Mouse (Mus musculus): ENCODE data around the gene Tbc1d30.

Gene Tbc1d30

GRCm38 (mm10) chr10:121374693-121375620, 23.9 kb upstream of the Tbc1d30 start:
- peak; percentile 91 for DNase-seq (ENCODE audit: low read depth, low spot score)
- H3K36me3 ChIP-seq (ENCODE audit: control insufficient read depth, insufficient read depth, low read length, poor library complexity, severe bottlenecking), result peaks cover 19% of the 10 kb centered on the region
- no peaks in the 10 kb centered on the region for H3K27me3 ChIP-seq (ENCODE audit: control insufficient read depth, insufficient read depth, low read length, poor library complexity, severe bottlenecking)

- no peaks in the 10 kb centered on the region for H3K27me3 ChIP-seq (ENCODE audit: control insufficient read depth, insufficient read depth, low read length, poor library complexity, severe bottlenecking)
Measured at GRCm38 (mm10) chr10:121374013-121374412, 22.9 kb upstream of the Tbc1d30 start.

GRCm38 (mm10) chr10:121370777-121371176, 19.7 kb upstream of the Tbc1d30 start:
- DNase-seq (ENCODE audit: low read depth, low spot score), result peak; percentile 44
- peaks cover 5% of the 10 kb centered on the region for H3K36me3 ChIP-seq (ENCODE audit: control insufficient read depth, insufficient read depth, low read length, poor library complexity, severe bottlenecking)
- no peaks in the 10 kb centered on the region for H3K27me3 ChIP-seq (ENCODE audit: control insufficient read depth, insufficient read depth, low read length, poor library complexity, severe bottlenecking)

More at GRCm38 (mm10) chr10:121374013-121374412, 22.9 kb upstream of the Tbc1d30 start:
- H3K36me3 ChIP-seq (ENCODE audit: control insufficient read depth, insufficient read depth, low read length, poor library complexity, severe bottlenecking), result peaks cover 16% of the 10 kb centered on the region
- peak; percentile 21 for DNase-seq (ENCODE audit: low read depth, low spot score)

- DNase-seq (ENCODE audit: low read depth, low spot score), result peak; percentile 20
- Histone ChIP-seq H3K36me3 (ENCODE audit: control insufficient read depth, insufficient read depth, low read length, poor library complexity, severe bottlenecking) (peaks cover 5% of the 10 kb centered on the region), H3K27me3 (ENCODE audit: control insufficient read depth, insufficient read depth, low read length, poor library complexity, severe bottlenecking) (no peaks in the 10 kb centered on the region)
Measured at GRCm38 (mm10) chr10:121368783-121369465, 17.8 kb upstream of the Tbc1d30 start.

- H3K27me3 ChIP-seq (ENCODE audit: control insufficient read depth, insufficient read depth, low read length, poor library complexity, severe bottlenecking), result no peaks in the 10 kb centered on the region
- peaks cover 5% of the 10 kb centered on the region for H3K36me3 ChIP-seq (ENCODE audit: control insufficient read depth, insufficient read depth, low read length, poor library complexity, severe bottlenecking)
Measured at GRCm38 (mm10) chr10:121367780-121368179, 16.7 kb upstream of the Tbc1d30 start.

GRCm38 (mm10) chr10:121367271-121367670, 16.2 kb upstream of the Tbc1d30 start:
- Histone ChIP-seq H3K27me3 (ENCODE audit: control insufficient read depth, insufficient read depth, low read length, poor library complexity, severe bottlenecking) (no peaks in the 10 kb centered on the region), H3K36me3 (ENCODE audit: control insufficient read depth, insufficient read depth, low read length, poor library complexity, severe bottlenecking) (peaks cover 5% of the 10 kb centered on the region)
- DNase-seq (ENCODE audit: low read depth, low spot score), result no peak

More at GRCm38 (mm10) chr10:121367780-121368179, 16.7 kb upstream of the Tbc1d30 start:
- DNase-seq (ENCODE audit: low read depth, low spot score), result no peak

- H3K27me3 ChIP-seq (ENCODE audit: control insufficient read depth, insufficient read depth, low read length, poor library complexity, severe bottlenecking), result no peaks in the 10 kb centered on the region
- peak; percentile 71 for DNase-seq (ENCODE audit: low read depth, low spot score)
- H3K36me3 ChIP-seq (ENCODE audit: control insufficient read depth, insufficient read depth, low read length, poor library complexity, severe bottlenecking), result peaks cover 3% of the 10 kb centered on the region
Measured at GRCm38 (mm10) chr10:121365781-121366272, 14.7 kb upstream of the Tbc1d30 start.

GRCm38 (mm10) chr10:121364801-121365564, 13.9 kb upstream of the Tbc1d30 start, which contains the start of gene Gns:
Gene Gns, plus strand, starts transcription at chr10:121365090.
- Histone ChIP-seq H3K36me3 (ENCODE audit: control insufficient read depth, insufficient read depth, low read length, poor library complexity, severe bottlenecking) (no peaks in the 10 kb centered on the region; the same call in 1 of the 2 replicates), H3K27me3 (ENCODE audit: control insufficient read depth, insufficient read depth, low read length, poor library complexity, severe bottlenecking) (no peaks in the 10 kb centered on the region)
- DNase-seq (ENCODE audit: low read depth, low spot score), result peak; percentile 89

GRCm38 (mm10) chr10:121364306-121364705, 13.2 kb upstream of the Tbc1d30 start:
- H3K36me3 ChIP-seq (ENCODE audit: control insufficient read depth, insufficient read depth, low read length, poor library complexity, severe bottlenecking), result no peaks in the 10 kb centered on the region; the same call in 1 of the 2 replicates
- DNase-seq (ENCODE audit: low read depth, low spot score), result no peak
- H3K27me3 ChIP-seq (ENCODE audit: control insufficient read depth, insufficient read depth, low read length, poor library complexity, severe bottlenecking), result no peaks in the 10 kb centered on the region

- Histone ChIP-seq H3K36me3 (ENCODE audit: control insufficient read depth, insufficient read depth, low read length, poor library complexity, severe bottlenecking) (no peaks in the 10 kb centered on the region; the same call in 1 of the 2 replicates), H3K27me3 (ENCODE audit: control insufficient read depth, insufficient read depth, low read length, poor library complexity, severe bottlenecking) (no peaks in the 10 kb centered on the region)
- no peak for DNase-seq (ENCODE audit: low read depth, low spot score)
Measured at GRCm38 (mm10) chr10:121363201-121363600, 12.1 kb upstream of the Tbc1d30 start.

GRCm38 (mm10) chr10:121360358-121360757, 9.3 kb upstream of the Tbc1d30 start:
- Histone ChIP-seq H3K27me3 (ENCODE audit: control insufficient read depth, insufficient read depth, low read length, poor library complexity, severe bottlenecking) (no peaks in the 10 kb centered on the region), H3K36me3 (ENCODE audit: control insufficient read depth, insufficient read depth, low read length, poor library complexity, severe bottlenecking) (no peaks in the 10 kb centered on the region)
- no peak for DNase-seq (ENCODE audit: low read depth, low spot score)

- H3K36me3 ChIP-seq (ENCODE audit: control insufficient read depth, insufficient read depth, low read length, poor library complexity, severe bottlenecking), result no peaks in the 10 kb centered on the region
- DNase-seq (ENCODE audit: low read depth, low spot score), result no peak
- H3K27me3 ChIP-seq (ENCODE audit: control insufficient read depth, insufficient read depth, low read length, poor library complexity, severe bottlenecking), result no peaks in the 10 kb centered on the region
Measured at GRCm38 (mm10) chr10:121351692-121352290, 713 bp upstream of the Tbc1d30 start.

- H3K36me3 ChIP-seq (ENCODE audit: control insufficient read depth, insufficient read depth, low read length, poor library complexity, severe bottlenecking), result no peaks in the 10 kb centered on the region
- DNase-seq (ENCODE audit: low read depth, low spot score), result peak; percentile 25
- no peaks in the 10 kb centered on the region for H3K27me3 ChIP-seq (ENCODE audit: control insufficient read depth, insufficient read depth, low read length, poor library complexity, severe bottlenecking)
Measured at GRCm38 (mm10) chr10:121350357-121351065, 567 bp downstream of the Tbc1d30 start.
